Mouse (Mus musculus) testis, adult 2 months (tissue): ENCODE results near the gene Med12l.

Experiments
- CTCF ChIP-seq: fragments of 200-500 bp; IDR thresholded peaks from 2 replicates; pipeline ENCODE4 v1.5.1; 2012; ENCODE audit warnings: low read depth, mild to moderate bottlenecking, inconsistent platforms, low read length, moderate library complexity; ENCODE audit not compliant: control insufficient read depth, insufficient read depth, insufficient replicate concordance
- POLR2A ChIP-seq: fragments of 200-500 bp; IDR thresholded peaks from 2 replicates; pipeline ENCODE4 v1.6.1; 2012; ENCODE audit warnings: low read depth, mild to moderate bottlenecking, inconsistent platforms, low read length, moderate library complexity; ENCODE audit not compliant: control insufficient read depth

DNA sequence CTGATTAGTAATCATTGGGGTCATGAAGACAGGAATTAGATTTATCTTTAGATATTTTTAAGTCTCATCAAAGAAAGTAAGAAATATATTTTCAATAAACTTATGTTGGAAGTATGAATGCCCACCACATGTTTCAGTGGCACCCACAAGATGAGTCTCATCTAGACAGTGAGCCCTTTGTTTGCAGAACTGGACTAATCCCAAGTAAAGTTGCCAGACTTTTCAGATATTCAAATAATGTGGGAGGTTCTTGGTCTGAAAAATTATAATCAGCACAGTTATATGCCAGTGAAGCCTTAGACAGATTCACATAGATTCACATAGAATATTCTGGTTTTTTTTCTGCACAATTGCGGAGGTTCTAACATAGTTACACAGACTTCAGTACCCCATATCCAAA, 244.8 kb downstream of the Med12l start:
- TF ChIP-seq CTCF (no peak), POLR2A (no peak)
